Mouse (Mus musculus): ENCODE measurements at regions not wholly inside any gene's neighbourhood (a gene's known extent, or its start where the extent isn't known, plus 50 kb on each side); places are given as distances from the start of the nearest gene placed in this dataset.
A peak's percentile ranks its signal among the peaks of the same experiment; 100 is the strongest.

DNA sequence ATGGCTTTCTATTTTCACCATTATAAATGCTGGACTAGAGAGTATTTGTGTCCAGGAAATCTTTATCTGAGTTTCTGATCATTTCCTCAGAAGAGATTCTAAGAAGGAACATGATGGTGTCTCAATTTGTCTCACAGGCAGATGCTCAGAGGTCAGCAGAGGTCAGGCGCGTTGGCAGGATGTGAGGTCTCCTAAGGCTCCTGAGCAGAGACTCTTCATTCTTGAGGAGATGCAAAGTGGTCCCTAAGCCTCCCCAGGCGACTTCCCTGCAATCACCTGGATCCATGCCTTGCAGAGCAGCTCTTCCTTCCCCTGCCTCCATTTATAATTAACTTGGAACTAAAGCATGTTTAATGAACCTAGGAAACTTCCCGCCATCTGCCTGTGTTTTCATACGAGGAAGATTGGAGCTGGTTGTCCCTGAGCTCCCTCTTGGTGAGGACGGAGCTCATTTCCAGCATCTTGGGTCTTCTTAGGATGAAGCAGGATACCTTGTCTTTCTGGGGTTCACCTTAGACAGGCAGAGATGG, 71.8 kb downstream of the Arf2 start:
- no peak for DNase-seq (ENCODE audit: low spot score in 2 of 2)

DNA sequence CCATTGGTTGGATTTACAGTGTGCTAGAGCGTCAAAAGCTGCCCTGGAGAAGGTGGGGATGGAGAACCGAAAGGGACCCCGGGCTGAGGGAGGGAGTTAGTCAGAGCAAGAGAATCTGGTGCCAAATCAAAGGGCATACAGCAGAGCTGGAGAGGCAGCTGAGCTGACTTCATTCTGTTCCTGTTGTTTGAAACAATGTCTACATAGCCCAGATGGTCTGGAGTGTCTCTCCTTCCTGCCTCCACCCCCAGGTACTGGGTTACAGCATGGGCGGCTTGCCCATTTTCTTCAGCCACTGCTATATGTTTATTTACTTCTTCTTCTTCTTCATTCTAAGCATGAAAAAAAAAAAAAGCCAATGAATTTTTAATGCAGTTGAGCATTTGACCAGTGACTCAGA, 78.7 kb downstream of the Arf2 start:
- intact Hi-C loops (cut with DNase I) = no loop called here
- no peak for DNase-seq (ENCODE audit: low spot score in 2 of 2)

More for the DNA sequence above, 71.8 kb downstream of the Arf2 start:
- intact Hi-C loops (cut with DNase I) = no loop called here

DNA sequence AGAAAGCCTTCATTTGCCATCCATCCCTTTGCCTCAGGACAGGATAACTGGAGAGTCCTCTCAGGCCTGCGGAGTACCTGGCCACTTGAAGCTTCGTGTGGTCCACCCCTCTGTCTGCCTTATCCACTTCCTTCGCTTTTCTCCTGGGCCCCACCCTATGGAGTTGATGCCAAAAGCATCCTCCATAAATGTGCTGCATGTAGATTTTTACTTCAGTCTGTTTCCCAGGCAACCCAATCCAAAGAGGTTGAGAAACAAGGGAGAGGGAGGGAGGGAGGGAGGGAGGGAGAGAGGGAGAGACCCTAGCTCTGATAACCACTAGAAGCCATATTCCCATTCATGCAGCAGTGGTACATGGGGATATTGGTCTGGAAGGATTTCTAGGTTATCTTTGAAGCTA, 80.7 kb upstream of the Crhr1 start:
- intact Hi-C loops (cut with DNase I) = no loop called here
- DNase-seq (ENCODE audit: low spot score in 2 of 2) = peak in 1 of 2 experiments; percentile 56

DNA sequence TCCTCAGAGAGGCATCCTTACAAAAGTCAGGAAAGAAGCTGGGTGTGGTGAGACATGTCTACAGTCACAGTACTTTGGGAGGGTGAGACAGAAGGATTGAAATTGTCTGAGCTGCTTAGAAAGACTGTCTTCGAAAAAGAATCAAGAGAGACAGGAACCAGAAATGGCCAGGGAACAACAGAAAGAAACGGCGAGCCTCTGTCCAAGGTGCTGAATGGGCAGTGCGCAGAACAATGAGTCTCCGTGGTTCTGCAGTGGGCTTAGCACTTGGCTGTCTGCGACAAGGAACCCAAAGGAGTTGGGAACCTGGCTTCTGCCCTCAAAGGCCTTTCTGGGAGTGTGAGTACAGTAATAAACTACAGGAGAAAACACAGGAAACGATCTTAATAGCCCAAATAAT, 79.4 kb upstream of the Crhr1 start:
- intact Hi-C loops (cut with DNase I) = no loop called here
- DNase-seq (ENCODE audit: low spot score in 2 of 2) = no peak

DNA sequence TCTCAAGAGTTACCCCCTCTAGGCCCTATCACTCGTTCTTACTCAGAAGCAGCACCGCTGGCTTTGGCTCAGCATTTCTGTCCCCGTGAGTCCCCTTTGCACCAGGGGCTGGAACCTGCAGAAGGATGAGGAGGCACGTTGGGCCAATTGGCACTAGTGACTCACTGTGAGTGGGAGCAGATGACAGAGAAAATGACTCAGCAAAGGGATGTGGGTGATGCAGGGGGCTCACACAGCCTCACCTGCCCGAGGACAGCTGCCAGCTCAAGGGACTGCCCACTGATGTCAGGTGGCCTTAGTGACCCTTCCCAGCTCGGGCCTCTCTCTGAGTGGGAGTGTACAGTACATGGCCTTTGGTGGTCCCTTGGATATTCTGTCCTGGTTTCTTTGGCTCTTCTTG, 76.7 kb upstream of the Crhr1 start:
- DNase-seq (ENCODE audit: low spot score in 2 of 2) = peak; percentile 22 to 30
- intact Hi-C loops (cut with DNase I) = no loop called here

DNA sequence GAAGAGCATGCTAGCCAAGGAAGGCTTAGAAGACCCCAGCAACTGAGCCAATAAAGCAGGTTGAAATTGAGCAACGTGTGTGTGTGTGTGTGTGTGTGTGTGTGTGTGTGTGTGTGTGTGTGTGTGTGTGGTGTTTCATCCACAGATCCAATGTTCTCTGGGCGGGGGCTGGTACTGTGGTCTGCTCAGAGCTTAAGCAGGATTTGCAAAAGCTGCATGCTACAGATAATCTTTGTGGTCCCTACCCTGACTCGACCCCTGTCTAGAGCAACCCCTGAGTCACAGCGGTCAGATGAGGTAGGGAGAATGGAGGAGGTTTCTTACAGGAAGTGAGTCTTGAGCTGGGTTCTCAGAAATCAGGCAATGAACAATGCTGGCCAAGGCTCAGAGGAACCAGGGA, 75.6 kb upstream of the Crhr1 start:
- DNase-seq (ENCODE audit: low spot score in 2 of 2) = no peak
- intact Hi-C loops (cut with DNase I) = no loop called here

DNA sequence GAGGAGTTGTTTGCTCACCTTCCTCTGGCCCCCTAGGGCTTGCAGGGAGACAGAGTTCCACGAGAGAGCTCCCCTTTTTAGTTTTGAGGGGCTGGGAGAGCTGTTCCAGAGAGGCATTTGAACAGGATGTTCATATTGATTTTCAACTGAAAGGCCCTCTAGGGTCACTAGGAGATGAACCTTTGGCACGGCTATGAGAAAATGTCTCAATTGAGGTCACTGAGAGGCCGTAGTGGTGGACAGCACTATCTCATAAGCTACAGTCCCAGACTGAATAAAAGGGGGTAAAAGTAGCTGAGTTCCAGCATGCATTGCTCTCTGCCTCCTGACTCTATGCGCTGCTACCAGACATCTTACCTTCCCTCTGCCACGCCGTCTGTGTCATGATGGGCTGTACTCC, 74.1 kb upstream of the Crhr1 start:
- intact Hi-C loops (cut with DNase I) = no loop called here
- DNase-seq (ENCODE audit: low spot score in 2 of 2) = no peak

DNA sequence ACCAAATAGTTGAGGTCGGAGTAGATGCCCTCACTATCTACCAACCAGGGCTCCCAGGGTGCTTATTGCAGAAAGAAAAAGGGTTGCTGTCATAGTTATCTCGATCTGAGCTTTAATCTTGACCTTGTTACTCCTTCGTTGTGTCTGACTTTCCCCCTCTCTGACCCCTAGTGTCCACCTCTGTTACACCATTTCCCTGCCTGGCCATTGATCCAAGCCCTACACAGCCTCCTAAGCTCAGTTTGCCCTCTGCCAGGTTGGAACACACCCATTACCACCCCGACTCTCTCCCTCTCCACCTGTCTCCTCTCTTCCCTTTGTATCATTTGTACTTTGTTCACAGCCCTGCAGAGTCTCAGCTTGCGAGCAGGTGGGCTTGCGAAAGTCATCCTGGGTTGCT, 73.6 kb upstream of the Crhr1 start:
- intact Hi-C loops (cut with DNase I) = no loop called here
- DNase-seq (ENCODE audit: low spot score in 2 of 2) = no peak

DNA sequence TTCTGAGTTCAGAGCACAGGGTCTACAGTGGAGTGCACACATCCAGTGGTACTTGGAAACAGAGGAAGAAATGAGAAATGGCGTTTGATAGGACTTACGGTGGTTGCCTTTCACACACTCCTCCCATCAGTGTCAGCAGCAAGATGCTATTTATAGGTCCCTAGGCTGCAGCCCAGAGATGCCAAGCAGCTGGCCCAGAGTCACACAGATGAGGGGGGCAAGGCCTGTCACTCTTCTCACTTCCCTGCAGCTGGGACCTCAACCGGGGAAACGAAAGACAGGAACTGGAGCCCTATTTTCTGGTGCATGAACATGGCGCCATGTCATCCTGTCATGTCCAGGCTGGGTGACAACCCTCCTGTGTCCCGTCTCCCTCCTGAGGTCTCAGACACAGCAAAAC, 71.3 kb upstream of the Crhr1 start:
- no peak for DNase-seq (ENCODE audit: low spot score in 2 of 2)
- intact Hi-C loops (cut with DNase I) = no loop called here

DNA sequence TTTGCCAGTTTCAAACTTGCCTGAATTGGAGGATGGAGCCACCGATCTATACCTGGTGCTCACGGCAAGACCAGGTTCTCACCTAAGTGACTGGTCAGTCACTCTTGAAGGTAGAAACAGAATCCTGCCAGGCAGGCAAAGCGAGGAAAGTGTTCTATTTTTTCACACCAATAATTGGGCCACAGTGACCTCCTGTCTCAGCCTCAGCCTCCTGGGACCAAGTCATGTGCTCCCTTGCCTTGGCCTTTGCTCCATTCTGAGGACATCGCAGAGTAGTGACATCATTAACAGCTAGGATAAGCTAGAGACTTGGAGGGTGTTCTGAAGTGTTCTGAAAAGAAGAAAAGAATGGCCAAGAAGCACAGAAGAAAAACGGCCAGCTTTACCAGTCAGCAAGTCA, 67.5 kb upstream of the Crhr1 start:
- intact Hi-C loops (cut with DNase I) = no loop called here
- DNase-seq (ENCODE audit: low spot score in 2 of 2) = no peak

DNA sequence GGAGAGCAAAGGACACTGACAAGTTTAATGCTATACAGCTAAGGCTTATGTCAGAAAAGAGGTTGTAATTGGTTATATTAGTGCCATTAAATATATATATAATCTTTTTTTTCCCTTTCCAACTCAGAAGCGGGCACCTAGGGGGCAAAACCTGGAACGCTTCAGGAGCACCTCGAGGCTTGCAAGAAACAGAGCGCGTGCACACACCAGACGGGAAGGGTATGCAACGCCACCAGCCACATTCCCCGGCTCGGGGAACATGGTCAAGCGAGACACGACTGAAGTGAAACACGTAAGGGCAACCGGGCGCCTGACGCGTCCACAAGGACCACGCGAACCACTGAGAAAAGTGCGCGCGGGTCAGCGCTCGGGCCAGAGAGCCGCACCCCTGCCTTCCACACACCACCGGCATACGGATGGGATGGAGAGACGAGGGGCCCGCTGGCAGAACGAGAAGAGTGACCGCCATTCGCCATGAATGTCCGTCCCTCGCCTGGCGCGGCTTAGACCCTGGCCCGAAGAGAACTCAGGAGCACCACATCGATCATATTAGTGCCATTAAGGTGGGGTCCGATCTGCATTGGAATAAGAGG, 60.0 kb upstream of the Crhr1 start:
- intact Hi-C loops (cut with DNase I) = no loop called here
- DNase-seq (ENCODE audit: low spot score in 2 of 2) = no peak

DNA sequence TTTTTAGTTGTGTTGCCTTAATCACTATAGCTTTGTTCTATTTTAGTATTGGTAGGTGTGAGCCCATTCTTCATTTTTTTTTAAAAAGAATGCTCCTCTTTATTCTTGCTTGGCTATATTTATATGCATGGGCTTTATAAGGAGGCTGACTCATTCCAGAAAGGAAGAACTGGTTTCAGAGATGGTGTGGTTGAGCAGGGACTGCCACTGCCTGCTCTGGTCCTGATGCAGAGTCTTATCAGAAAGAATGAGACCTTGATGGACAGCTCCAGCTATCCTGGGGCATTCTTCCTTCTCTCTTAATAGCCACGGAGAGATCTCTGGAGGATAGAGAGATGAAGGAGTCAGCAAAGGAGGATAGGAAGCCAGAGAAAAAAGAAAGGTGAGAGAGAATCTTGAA, 57.9 kb upstream of the Crhr1 start:
- intact Hi-C loops (cut with DNase I) = no loop called here
- no peak for DNase-seq (ENCODE audit: low spot score in 2 of 2)

DNA sequence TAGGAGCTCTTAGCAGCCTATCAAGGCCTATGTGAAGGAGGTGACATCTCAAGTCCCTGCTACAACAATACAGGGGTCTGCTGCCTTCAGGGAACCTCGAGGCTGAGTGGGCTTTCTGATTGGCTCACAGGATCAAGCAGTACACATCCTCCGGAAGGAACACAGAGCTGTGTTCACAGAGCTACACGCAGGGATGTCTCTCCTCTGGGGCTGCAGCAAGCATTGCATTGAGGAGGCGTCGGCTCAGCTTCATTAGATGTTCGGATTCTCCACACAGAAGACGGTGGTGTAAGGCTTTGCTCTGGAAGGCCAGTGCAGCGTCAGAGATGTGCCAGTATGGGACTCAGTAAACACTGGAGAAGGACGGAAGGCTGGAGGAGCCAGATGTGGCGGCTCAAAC, 57.3 kb upstream of the Crhr1 start:
- intact Hi-C loops (cut with DNase I) = no loop called here
- no peak for DNase-seq (ENCODE audit: low spot score in 2 of 2)

DNA sequence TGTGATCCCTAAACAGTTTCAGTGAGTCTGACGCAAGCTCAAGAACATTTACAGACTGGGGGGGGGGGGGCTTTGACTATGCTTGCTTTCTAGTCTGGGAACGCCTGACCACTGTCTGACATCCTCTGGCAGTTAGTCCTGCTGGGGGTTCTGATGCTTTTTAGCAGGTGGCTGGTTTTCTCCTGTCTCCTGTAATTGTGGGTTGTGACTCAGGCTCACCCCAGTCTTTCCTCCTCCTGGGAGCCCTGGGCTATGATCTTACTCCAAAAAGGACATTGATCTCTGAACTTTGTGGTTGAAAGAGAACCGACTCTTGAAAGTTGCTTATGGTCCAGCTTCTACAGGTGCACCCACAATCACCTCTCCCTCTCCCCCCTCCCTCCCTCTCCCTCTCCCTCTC, 50.6 kb upstream of the Crhr1 start:
- no peak for DNase-seq (ENCODE audit: low spot score in 2 of 2)
- intact Hi-C loops (cut with DNase I) = no loop called here
